Mouse (Mus musculus): ENCODE measurements around the gene Slamf9. TPM values are rescaled to one million over a fixed set of nuclear protein-coding genes. Genes with fewer than 3 reads are reported as not detected.

The Slamf9 gene
- polyA plus RNA-seq (2015; fragmentation: Nextera tagmentation; extraction: Ambion mirVana) = not detected in 2 replicates

DNA sequence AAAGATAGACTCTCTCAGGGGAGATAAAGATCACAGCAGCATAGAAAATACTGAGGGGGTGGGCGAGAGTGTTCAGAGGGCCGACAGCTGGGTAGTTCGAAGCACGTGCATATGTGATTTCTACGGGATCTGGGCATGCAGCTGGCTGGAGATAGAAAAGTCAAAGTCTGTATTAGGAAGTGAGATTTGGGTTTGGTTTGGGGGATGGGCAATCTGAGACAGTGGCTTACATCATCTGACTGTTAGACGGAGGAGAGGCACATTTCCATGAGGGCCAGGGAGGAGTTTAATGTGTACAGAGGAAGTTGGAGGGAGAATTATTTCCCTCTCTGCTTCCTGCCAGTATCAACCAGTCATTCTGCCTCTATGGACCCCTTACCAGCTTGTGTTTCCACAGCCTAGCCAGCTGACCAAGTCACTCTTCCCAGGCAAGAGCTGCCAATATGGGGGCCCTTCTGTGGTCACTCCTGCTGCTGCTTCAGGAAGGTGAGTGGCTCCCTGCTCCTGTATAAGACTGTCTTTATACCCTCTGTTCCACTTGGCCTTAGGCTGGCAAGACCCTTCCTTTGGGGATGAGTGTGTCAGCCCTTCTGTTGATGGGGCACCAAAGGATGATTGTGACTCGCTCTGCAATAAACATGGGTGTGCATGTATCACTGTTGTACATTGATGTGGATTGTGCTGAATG lies at the start of gene Slamf9:
TSS of gene Slamf9 (plus strand) at position 305 of the 688 bp plus-strand sequence.
- Histone ChIP-seq H3K27ac (ENCODE audit: low read length) (no peak within 1 kb of the TSS), H3K27me3 (replicated peaks; ENCODE audit: control insufficient read depth, insufficient read depth, low read length) (no peaks in the 10 kb centered on the region), H3K4me1 (replicated peaks; ENCODE audit: control insufficient read depth, insufficient read depth, low read length) (no peaks in the 10 kb centered on the region), H3K4me3 (replicated peaks; ENCODE audit: low read length) (no peak within 1 kb of the TSS), H3K4me2 (ENCODE audit: low read length) (no peak within 1 kb of the TSS), H3K9ac (replicated peaks; ENCODE audit: low read depth, low read length) (no peak within 1 kb of the TSS), H3K36me3 (ENCODE audit: control insufficient read depth, insufficient read depth) (no peaks in the 10 kb centered on the region), H3K9me3 (ENCODE audit: control insufficient read depth, low read length) (no peaks in the 10 kb centered on the region)
- ATAC-seq = no peak
- 84% methylated on average over 7 of the region's 7 CpGs for WGBS

DNA sequence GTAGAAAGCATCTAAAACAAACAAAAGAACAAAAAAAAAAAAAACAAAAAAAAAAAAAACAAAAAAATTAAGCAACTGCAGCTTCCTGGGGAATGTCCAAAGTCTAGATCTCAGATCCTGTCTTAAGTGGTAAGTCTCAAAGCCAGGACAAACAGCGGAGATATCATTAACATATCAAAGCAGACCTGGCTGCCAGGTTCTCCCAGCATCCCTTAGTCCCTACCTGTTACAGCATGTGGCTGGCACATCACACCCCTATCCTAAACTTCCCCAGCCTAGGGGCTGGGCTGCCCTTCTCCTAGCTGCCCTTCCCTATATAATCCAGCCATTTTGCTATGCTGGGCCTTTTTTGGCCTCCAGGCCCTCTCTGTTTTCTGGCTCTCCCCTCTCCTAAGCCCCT lies 48.7 kb upstream of the Slamf9 start:
- Histone ChIP-seq H3K9me3 (ENCODE audit: control insufficient read depth, low read length) (no peaks in the 10 kb centered on the region), H3K9ac (replicated peaks; ENCODE audit: low read depth, low read length) (no peak overlapping the region), H3K4me3 (replicated peaks; ENCODE audit: low read length) (no peak overlapping the region), H3K27me3 (replicated peaks; ENCODE audit: control insufficient read depth, insufficient read depth, low read length) (no peaks in the 10 kb centered on the region), H3K4me2 (ENCODE audit: low read length) (no peak overlapping the region), H3K4me1 (replicated peaks; ENCODE audit: control insufficient read depth, insufficient read depth, low read length) (no peaks in the 10 kb centered on the region), H3K36me3 (ENCODE audit: control insufficient read depth, insufficient read depth) (no peaks in the 10 kb centered on the region), H3K27ac (ENCODE audit: low read length) (no peak overlapping the region)
- WGBS = 50% methylated on average over 1 of the region's 1 CpGs
- no peak for ATAC-seq

DNA sequence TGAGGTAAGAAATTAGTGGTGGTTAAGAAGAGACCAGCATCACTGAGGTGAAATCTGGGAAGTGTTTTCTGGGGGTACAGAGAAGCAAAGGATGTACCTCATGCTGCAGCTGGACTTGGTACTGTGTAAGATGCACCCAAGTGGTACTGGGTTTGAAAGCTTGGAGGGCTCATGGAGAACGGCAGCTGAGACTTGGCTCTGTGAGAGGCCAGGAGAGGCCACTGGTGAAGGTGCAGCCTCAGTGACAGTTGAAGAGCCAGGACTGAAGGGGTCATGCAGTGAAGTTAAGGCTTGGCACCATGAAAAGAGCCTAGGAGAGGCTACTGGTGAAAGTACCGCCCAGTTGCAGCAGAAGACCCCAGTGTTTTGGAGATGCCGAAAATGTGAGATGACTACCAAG lies 47.3 kb upstream of the Slamf9 start:
- Histone ChIP-seq H3K4me3 (replicated peaks; ENCODE audit: low read length) (no peak overlapping the region), H3K4me2 (ENCODE audit: low read length) (no peak overlapping the region), H3K9ac (replicated peaks; ENCODE audit: low read depth, low read length) (no peak overlapping the region), H3K27me3 (replicated peaks; ENCODE audit: control insufficient read depth, insufficient read depth, low read length) (no peaks in the 10 kb centered on the region), H3K27ac (ENCODE audit: low read length) (no peak overlapping the region), H3K36me3 (ENCODE audit: control insufficient read depth, insufficient read depth) (no peaks in the 10 kb centered on the region), H3K4me1 (replicated peaks; ENCODE audit: control insufficient read depth, insufficient read depth, low read length) (no peaks in the 10 kb centered on the region), H3K9me3 (ENCODE audit: control insufficient read depth, low read length) (no peaks in the 10 kb centered on the region)
- ATAC-seq = no peak
- WGBS = 93% methylated on average over 3 of the region's 3 CpGs

DNA sequence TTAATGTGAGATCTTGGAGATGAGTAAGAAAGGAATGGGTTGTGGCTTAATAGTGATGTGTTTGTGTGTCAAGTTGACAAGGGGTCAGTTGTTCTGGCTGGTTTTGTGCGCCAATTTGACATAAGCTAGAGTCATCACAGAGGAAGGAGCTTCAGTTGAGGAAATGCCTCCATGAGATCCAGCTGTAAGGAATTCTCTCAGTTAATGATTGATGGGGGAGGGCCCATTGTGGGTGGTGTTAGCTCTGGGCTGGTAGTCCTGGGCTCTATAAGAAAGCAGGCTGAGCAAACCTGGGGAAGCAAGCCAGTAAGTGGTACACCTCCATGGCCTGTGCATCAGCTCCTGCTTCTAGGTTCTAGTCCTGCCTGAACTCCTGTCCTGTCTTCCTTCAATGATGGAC lies 46.5 kb upstream of the Slamf9 start:
- H3K27ac ChIP-seq (ENCODE audit: low read length) = no peak overlapping the region
- H3K9ac ChIP-seq (replicated peaks; ENCODE audit: low read depth, low read length) = no peak overlapping the region
- no peak overlapping the region for H3K4me3 ChIP-seq (replicated peaks; ENCODE audit: low read length)
- no peak overlapping the region for H3K4me2 ChIP-seq (ENCODE audit: low read length)
- no peak for ATAC-seq
- H3K36me3 ChIP-seq (ENCODE audit: control insufficient read depth, insufficient read depth) = no peaks in the 10 kb centered on the region
- no peaks in the 10 kb centered on the region for H3K4me1 ChIP-seq (replicated peaks; ENCODE audit: control insufficient read depth, insufficient read depth, low read length)
- no peaks in the 10 kb centered on the region for H3K9me3 ChIP-seq (ENCODE audit: control insufficient read depth, low read length)
- 94% methylated on average over 1 of the region's 1 CpGs for WGBS
- no peaks in the 10 kb centered on the region for H3K27me3 ChIP-seq (replicated peaks; ENCODE audit: control insufficient read depth, insufficient read depth, low read length)

DNA sequence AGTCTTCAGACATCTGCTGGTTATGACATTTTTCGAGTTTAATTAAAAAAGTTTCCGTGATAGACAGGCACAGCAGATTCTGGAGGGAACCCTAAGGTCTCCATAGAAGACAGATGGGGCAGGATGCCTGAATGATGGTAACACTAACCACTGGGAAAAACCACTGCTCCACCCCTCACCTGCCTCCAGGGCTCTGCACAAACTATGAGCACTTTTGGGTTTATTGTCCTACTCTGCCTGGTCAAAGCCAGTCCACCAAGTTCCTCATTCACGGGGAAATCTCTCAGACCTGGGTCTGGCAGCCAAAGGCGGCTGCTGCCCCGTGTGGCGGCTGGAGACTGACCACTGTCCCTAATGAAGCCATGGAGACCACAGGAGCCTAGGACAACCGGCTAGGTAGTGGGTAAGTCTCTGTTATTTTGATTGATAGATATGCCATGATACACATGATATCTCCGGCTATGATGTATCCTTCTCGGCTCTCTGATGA lies 44.4 kb upstream of the Slamf9 start:
- no peak overlapping the region for H3K4me2 ChIP-seq (ENCODE audit: low read length)
- H3K27ac ChIP-seq (ENCODE audit: low read length) = no peak overlapping the region
- no peaks in the 10 kb centered on the region for H3K27me3 ChIP-seq (replicated peaks; ENCODE audit: control insufficient read depth, insufficient read depth, low read length)
- no peak for ATAC-seq
- no peaks in the 10 kb centered on the region for H3K9me3 ChIP-seq (ENCODE audit: control insufficient read depth, low read length)
- no peak overlapping the region for H3K9ac ChIP-seq (replicated peaks; ENCODE audit: low read depth, low read length)
- 57% methylated on average over 9 of the region's 9 CpGs for WGBS
- no peak overlapping the region for H3K4me3 ChIP-seq (replicated peaks; ENCODE audit: low read length)
- no peaks in the 10 kb centered on the region for H3K36me3 ChIP-seq (ENCODE audit: control insufficient read depth, insufficient read depth)
- no peaks in the 10 kb centered on the region for H3K4me1 ChIP-seq (replicated peaks; ENCODE audit: control insufficient read depth, insufficient read depth, low read length)

DNA sequence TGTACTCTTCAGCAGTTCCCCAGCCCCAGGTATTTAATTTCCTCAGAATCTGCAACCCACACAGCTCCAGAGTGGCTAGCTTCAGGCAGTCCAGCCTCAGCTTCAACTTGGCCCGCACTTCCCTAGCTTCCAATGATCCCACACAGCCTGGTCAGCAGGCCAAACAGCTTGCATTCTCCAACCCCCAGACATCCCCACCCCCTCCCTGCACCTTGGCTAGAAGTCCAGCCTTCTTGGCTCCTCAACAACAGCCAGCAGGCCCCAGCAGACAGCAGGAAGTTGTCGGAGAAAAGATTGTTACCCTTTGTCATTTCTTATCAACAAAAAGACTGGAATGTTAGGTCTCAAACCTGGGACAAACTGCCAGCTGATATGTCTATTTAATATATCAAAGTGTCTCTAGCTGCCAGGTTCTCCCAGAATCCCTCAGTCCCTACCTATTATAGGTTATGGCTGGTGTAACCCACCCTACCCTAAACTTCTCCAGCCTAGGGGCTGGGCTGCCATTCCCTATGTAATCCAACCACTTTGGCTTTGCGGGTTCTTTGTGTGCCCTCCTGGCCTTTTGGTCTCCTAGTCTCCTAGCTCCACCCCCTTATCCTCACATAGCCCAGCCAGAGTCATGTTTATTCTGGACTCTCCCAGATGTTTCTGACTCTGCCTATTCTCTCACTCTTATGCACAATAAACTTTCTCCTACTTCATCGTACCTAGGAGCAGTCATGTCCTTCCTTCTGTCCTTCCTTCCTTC lies 43.1 kb upstream of the Slamf9 start:
- 61% methylated on average over 4 of the region's 4 CpGs for WGBS
- no peak overlapping the region for H3K27ac ChIP-seq (ENCODE audit: low read length)
- no peak overlapping the region for H3K4me3 ChIP-seq (replicated peaks; ENCODE audit: low read length)
- no peak overlapping the region for H3K4me2 ChIP-seq (ENCODE audit: low read length)
- ATAC-seq = no peak
- H3K9ac ChIP-seq (replicated peaks; ENCODE audit: low read depth, low read length) = no peak overlapping the region
- no peaks in the 10 kb centered on the region for H3K27me3 ChIP-seq (replicated peaks; ENCODE audit: control insufficient read depth, insufficient read depth, low read length)
- no peaks in the 10 kb centered on the region for H3K9me3 ChIP-seq (ENCODE audit: control insufficient read depth, low read length)
- no peaks in the 10 kb centered on the region for H3K36me3 ChIP-seq (ENCODE audit: control insufficient read depth, insufficient read depth)
- no peaks in the 10 kb centered on the region for H3K4me1 ChIP-seq (replicated peaks; ENCODE audit: control insufficient read depth, insufficient read depth, low read length)

DNA sequence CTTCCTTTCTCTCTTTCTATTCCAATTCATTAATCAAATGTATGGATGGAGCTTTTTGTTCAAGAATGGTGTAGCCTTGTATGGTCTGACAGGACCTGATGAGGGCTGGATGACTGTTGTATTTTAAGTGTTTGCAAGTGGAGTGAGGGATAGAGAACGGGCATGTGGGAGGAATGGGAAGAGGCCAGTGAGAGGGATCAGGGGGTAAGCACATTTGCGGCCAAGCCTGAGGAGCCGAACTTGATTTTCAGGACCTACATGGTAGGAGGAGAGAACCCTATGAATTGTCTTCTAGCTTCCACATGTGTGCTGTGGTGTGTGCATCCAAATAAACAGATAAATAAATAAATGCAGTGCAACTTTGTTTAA lies 42.6 kb upstream of the Slamf9 start:
- Histone ChIP-seq H3K4me1 (replicated peaks; ENCODE audit: control insufficient read depth, insufficient read depth, low read length) (no peaks in the 10 kb centered on the region), H3K4me2 (ENCODE audit: low read length) (no peak overlapping the region), H3K36me3 (ENCODE audit: control insufficient read depth, insufficient read depth) (no peaks in the 10 kb centered on the region), H3K27me3 (replicated peaks; ENCODE audit: control insufficient read depth, insufficient read depth, low read length) (no peaks in the 10 kb centered on the region), H3K27ac (ENCODE audit: low read length) (no peak overlapping the region), H3K4me3 (replicated peaks; ENCODE audit: low read length) (no peak overlapping the region), H3K9ac (replicated peaks; ENCODE audit: low read depth, low read length) (no peak overlapping the region), H3K9me3 (ENCODE audit: control insufficient read depth, low read length) (no peaks in the 10 kb centered on the region)
- 90% methylated on average over 3 of the region's 3 CpGs for WGBS
- ATAC-seq = no peak

DNA sequence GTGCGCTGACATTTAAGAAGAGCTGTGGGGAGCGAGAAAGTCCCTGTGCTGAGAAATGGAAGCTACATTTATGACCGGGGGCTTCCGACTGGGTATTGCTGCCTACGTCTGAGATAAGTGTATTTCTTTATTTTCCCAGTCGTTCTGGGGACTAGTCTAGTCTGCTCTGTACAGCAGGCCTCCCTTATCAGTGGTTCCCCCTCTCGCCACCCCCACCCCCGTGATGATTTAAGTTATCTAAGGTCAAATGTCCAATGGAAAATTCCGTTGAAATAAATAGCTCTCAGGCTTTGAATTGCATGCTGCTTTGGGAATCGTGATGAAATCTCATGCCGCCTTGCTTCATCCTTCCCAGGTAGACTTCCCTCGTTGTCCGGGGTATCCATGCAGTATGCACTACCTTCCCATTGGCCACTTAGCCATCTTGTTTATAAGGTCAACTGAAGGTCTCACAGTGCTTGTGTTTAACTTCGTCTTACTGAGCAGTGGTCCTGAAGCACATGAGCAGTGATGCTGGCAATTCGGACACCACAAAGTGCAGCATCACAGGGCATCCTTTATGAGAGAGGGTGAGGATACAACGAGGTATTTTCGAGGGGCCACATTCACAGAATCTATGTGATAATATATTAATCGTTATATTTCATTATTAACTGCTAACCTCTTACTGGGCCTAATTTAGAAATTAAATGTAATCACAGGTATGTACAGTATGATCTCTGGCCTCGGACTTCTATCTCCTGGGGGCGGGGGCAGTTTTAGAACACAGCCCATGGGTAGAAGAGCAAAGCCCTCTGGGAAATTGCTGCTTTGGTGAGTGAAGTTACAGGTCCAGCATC lies 41.9 kb upstream of the Slamf9 start:
- no peak for ATAC-seq
- 88% methylated on average over 20 of the region's 20 CpGs for WGBS
- no peaks in the 10 kb centered on the region for H3K36me3 ChIP-seq (ENCODE audit: control insufficient read depth, insufficient read depth)
- no peak overlapping the region for H3K27ac ChIP-seq (ENCODE audit: low read length)
- no peaks in the 10 kb centered on the region for H3K27me3 ChIP-seq (replicated peaks; ENCODE audit: control insufficient read depth, insufficient read depth, low read length)
- H3K9me3 ChIP-seq (ENCODE audit: control insufficient read depth, low read length) = no peaks in the 10 kb centered on the region
- H3K4me1 ChIP-seq (replicated peaks; ENCODE audit: control insufficient read depth, insufficient read depth, low read length) = no peaks in the 10 kb centered on the region
- H3K4me3 ChIP-seq (replicated peaks; ENCODE audit: low read length) = no peak overlapping the region
- H3K4me2 ChIP-seq (ENCODE audit: low read length) = no peak overlapping the region
- no peak overlapping the region for H3K9ac ChIP-seq (replicated peaks; ENCODE audit: low read depth, low read length)

DNA sequence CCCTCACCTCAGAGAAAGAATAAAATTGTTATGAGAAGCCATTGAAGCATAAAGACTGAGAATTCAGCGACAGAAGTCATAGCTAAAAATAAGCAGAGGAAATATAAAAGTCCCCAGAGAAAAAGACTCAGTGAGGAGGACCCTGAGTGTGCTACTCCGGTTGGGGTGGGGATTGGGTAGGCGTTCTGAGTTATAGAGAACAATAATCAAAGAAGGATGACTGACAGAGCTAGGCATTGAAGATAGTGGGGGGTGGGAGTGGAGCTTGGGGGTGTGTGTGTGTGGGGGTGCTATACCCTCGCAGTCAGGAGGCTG lies 41.4 kb upstream of the Slamf9 start:
- no peak overlapping the region for H3K9ac ChIP-seq (replicated peaks; ENCODE audit: low read depth, low read length)
- H3K4me2 ChIP-seq (ENCODE audit: low read length) = no peak overlapping the region
- no peaks in the 10 kb centered on the region for H3K27me3 ChIP-seq (replicated peaks; ENCODE audit: control insufficient read depth, insufficient read depth, low read length)
- no peaks in the 10 kb centered on the region for H3K4me1 ChIP-seq (replicated peaks; ENCODE audit: control insufficient read depth, insufficient read depth, low read length)
- 71% methylated on average over 4 of the region's 4 CpGs for WGBS
- no peak overlapping the region for H3K27ac ChIP-seq (ENCODE audit: low read length)
- no peak for ATAC-seq
- no peaks in the 10 kb centered on the region for H3K9me3 ChIP-seq (ENCODE audit: control insufficient read depth, low read length)
- no peaks in the 10 kb centered on the region for H3K36me3 ChIP-seq (ENCODE audit: control insufficient read depth, insufficient read depth)
- H3K4me3 ChIP-seq (replicated peaks; ENCODE audit: low read length) = no peak overlapping the region

Measured in forebrain, embryonic 16.5 days (tissue).